Mouse (Mus musculus) cerebellum, adult 2 months (tissue): ENCODE measurements around the gene Flt1. TPM values are rescaled to one million over a fixed set of nuclear protein-coding genes. Genes with fewer than 3 reads are reported as not detected.
A peak's percentile ranks its signal among the peaks of the same experiment; 100 is the strongest.

Source experiments
- DNase-seq, 2 experiments: peaks; one replicate each; pipeline ENCODE4 v3.0.0; 2021
- H3K27ac ChIP-seq: fragments of 200-500 bp; 2 replicates; pipeline ENCODE4 v1.5.1; 2012; ENCODE audit warnings: low read length, control low read depth, inconsistent platforms; ENCODE audit not compliant: insufficient read depth
- H3K27me3 ChIP-seq: fragments of 200-500 bp; 2 replicates; pipeline ENCODE4 v1.6.1; 2012; ENCODE audit warnings: inconsistent platforms, mild to moderate bottlenecking, low read length, moderate library complexity; ENCODE audit not compliant: control insufficient read depth, insufficient read depth
- H3K4me1 ChIP-seq: fragments of 200-500 bp; 2 replicates; pipeline ENCODE4 v1.6.1; 2011; ENCODE audit warnings: low read length; ENCODE audit not compliant: control insufficient read depth, insufficient read depth
- H3K4me3 ChIP-seq: fragments of 200-500 bp; replicated peaks from 2 replicates; pipeline ENCODE3; 2011; ENCODE audit warnings: mild to moderate bottlenecking, low read depth, low read length, control low read depth; ENCODE audit not compliant: insufficient read depth
- CTCF ChIP-seq: fragments of 200-500 bp; IDR thresholded peaks from 2 replicates; pipeline ENCODE4 v1.5.1; 2011; ENCODE audit warnings: low read depth, mild to moderate bottlenecking, control low read depth, low read length, moderate library complexity, borderline replicate concordance; ENCODE audit not compliant: insufficient read depth
- POLR2A ChIP-seq: fragments of 200-500 bp; IDR thresholded peaks from 2 replicates; pipeline ENCODE4 v1.6.1; 2011; ENCODE audit warnings: low read length, control low read depth, borderline replicate concordance; ENCODE audit not compliant: insufficient read depth
- WGBS: fragments of 180-500 bp; shearing (Covaris S2); methylation state at CpG from one replicate; pipeline ENCODE4 v1.1.7; 2018; 5-methylcytosine and 5-hydroxymethylcytosine counted together
- polyA plus RNA-seq: library from polyadenylated mRNA; depleted of rRNA; stranded (reverse); fragments of >200 nt; gene quantifications from 2 replicates; pipeline ENCODE4 v1.2.3, GENCODE M21; 2012

Gene Flt1
- polyA plus RNA-seq, 1 experiment: 24.7 TPM

- H3K27me3 ChIP-seq: no peaks in the 10 kb centered on the region; the same call in 1 of the 2 replicates
- H3K4me3 ChIP-seq: no peak overlapping the region
- H3K27ac ChIP-seq: no peak overlapping the region
- H3K4me1 ChIP-seq: no peaks in the 10 kb centered on the region
- no peak for TF ChIP-seq POLR2A
- peak; percentile 28; the same call in 1 of the 2 replicates for TF ChIP-seq CTCF
- WGBS: 80% methylated on average over 7 of the region's 7 CpGs
- DNase-seq: no peak
Observed at GRCm38 (mm10) chr5:147655761-147656160, 70.0 kb downstream of the Flt1 start.

- Histone ChIP-seq H3K27ac (no peak overlapping the region), H3K4me1 (no peaks in the 10 kb centered on the region), H3K27me3 (no peaks in the 10 kb centered on the region), H3K4me3 (no peak overlapping the region)
- TF ChIP-seq POLR2A (no peak), CTCF (no peak)
- WGBS: 77% methylated on average over 14 of the region's 14 CpGs
- no peak for DNase-seq
Observed at GRCm38 (mm10) chr5:147651233-147651632, 74.6 kb downstream of the Flt1 start.

- TF ChIP-seq CTCF: no peak
- H3K27ac ChIP-seq: no peak overlapping the region
- H3K4me1 ChIP-seq: no peaks in the 10 kb centered on the region
- no peak overlapping the region for H3K4me3 ChIP-seq
- WGBS: 84% methylated on average over 14 of the region's 14 CpGs
- DNase-seq: no peak
- H3K27me3 ChIP-seq: no peaks in the 10 kb centered on the region; the same call in 1 of the 2 replicates
Observed at GRCm38 (mm10) chr5:147646351-147646929, 79.4 kb downstream of the Flt1 start.

- TF ChIP-seq POLR2A (no peak), CTCF (no peak)
- no peak overlapping the region for H3K4me3 ChIP-seq
- no peaks in the 10 kb centered on the region; the same call in 1 of the 2 replicates for H3K27me3 ChIP-seq
- peak in 1 of 2 experiments; percentile 5 for DNase-seq
- no peak overlapping the region for H3K27ac ChIP-seq
- 34% methylated on average over 12 of the region's 12 CpGs for WGBS
- no peaks in the 10 kb centered on the region for H3K4me1 ChIP-seq
Observed at GRCm38 (mm10) chr5:147645001-147645645, 80.7 kb downstream of the Flt1 start.

DNA sequence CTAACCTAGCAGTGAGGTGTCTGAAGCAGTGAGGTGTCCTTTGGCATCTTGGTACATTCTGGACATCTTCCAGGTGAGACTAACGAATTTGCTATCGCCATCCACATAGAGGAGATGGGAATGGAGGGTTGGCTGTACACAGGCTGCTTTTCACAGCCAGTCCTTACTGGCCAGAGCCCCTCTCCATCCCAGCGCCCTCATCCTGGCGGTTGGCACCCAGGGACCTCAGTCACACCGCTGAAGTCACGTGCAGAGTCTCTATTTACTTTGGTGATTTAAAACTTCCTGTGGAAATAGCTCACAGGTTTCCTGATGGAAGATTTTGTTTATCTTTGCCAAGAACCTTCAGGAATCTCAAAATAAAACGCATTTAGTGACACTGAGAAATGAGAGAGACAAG lies 84.4 kb downstream of the Flt1 start:
- Histone ChIP-seq H3K27ac (no peak overlapping the region), H3K4me3 (no peak overlapping the region), H3K27me3 (no peaks in the 10 kb centered on the region; the same call in 1 of the 2 replicates), H3K4me1 (no peaks in the 10 kb centered on the region)
- TF ChIP-seq POLR2A: no peak
- TF ChIP-seq CTCF: no peak
- DNase-seq: no peak
- WGBS: 40% methylated on average over 7 of the region's 7 CpGs

DNA sequence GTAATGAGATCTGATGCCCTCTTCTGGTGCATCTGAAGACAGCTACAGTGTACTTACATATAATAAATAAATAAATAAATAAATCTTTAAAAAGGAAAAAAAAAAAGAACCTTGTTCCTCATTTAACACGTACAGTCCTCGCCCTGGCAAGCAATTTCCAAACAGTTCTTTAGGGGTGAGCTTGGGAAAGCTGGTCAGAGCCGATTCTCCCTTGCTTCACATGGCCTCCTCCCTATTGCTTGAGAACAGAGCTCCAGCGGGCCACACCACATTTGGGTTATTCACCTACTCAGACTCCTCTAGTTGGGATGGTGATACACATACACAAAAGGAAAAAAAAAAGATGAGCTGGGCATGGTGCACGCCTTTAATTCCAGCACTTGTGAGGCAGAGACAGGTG lies 85.9 kb downstream of the Flt1 start:
- Histone ChIP-seq H3K27me3 (no peaks in the 10 kb centered on the region), H3K4me3 (no peak overlapping the region), H3K4me1 (no peaks in the 10 kb centered on the region), H3K27ac (no peak overlapping the region)
- DNase-seq: no peak
- TF ChIP-seq CTCF (no peak), POLR2A (no peak)
- WGBS: 93% methylated on average over 5 of the region's 5 CpGs

DNA sequence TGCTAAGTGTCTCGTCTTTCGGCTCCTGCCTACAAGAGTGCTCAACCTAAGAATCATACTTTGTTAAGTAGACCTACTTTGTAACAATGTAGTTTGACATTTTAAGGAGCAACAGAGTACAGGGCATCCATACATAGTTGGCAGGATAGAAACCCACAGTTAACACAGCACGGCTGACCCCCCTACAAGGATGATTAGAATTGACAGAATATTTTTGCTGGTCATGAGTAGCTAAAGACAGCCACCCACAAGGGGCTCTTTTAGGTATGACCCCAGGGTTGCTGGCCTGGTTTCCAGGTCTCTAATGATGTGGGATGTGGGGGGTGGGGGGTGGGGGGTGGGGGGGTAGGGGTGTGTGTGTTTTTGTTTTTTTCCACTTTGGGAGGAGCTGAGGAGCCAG lies 89.1 kb downstream of the Flt1 start:
- no peak for TF ChIP-seq POLR2A
- no peak for TF ChIP-seq CTCF
- WGBS: 70% methylated on average over 3 of the region's 3 CpGs
- Histone ChIP-seq H3K27me3 (no peaks in the 10 kb centered on the region), H3K4me1 (no peaks in the 10 kb centered on the region), H3K27ac (no peak overlapping the region), H3K4me3 (no peak overlapping the region)
- DNase-seq: no peak

- WGBS: 68% methylated on average over 8 of the region's 8 CpGs
- H3K27ac ChIP-seq: no peak overlapping the region
- no peak for DNase-seq
- H3K4me3 ChIP-seq: no peak overlapping the region
- no peak for TF ChIP-seq CTCF
- TF ChIP-seq POLR2A: no peak
- H3K27me3 ChIP-seq: no peaks in the 10 kb centered on the region; the same call in 1 of the 2 replicates
- H3K4me1 ChIP-seq: no peaks in the 10 kb centered on the region
Observed at GRCm38 (mm10) chr5:147635883-147636282, 89.9 kb downstream of the Flt1 start.
